Mouse (Mus musculus) limb, embryonic 13.5 days (tissue): ENCODE measurements around the gene B3galt6. TPM values are rescaled to one million over a fixed set of nuclear protein-coding genes. Genes with fewer than 3 reads are reported as not detected.

Experiments
- ATAC-seq: fragments of 200-750 bp; cut with Nextera tagmentation; 2 replicates; pipeline ENCODE4 v1.8.0; 2017; ENCODE audit warnings: low read depth, moderate number of reproducible peaks, moderate TSS enrichment; ENCODE audit not compliant: low FRiP score
- H3K27ac ChIP-seq: fragments of 300-500 bp; sonication (generic); 2 replicates; pipeline ENCODE4 v1.5.1; 2015; ENCODE audit warnings: inconsistent platforms, mild to moderate bottlenecking, moderate library complexity
- H3K27me3 ChIP-seq: fragments of 300-500 bp; sonication (generic); 2 replicates; pipeline ENCODE4 v1.6.1; 2015; ENCODE audit warnings: mild to moderate bottlenecking, inconsistent platforms
- H3K36me3 ChIP-seq: fragments of 300-500 bp; sonication (generic); 2 replicates; pipeline ENCODE4 v1.6.1; 2015; ENCODE audit warnings: inconsistent platforms, mild to moderate bottlenecking, moderate library complexity
- H3K4me1 ChIP-seq: fragments of 300-500 bp; sonication (generic); 2 replicates; pipeline ENCODE4 v1.6.1; 2015; ENCODE audit warnings: inconsistent platforms
- H3K4me2 ChIP-seq: fragments of 300-500 bp; sonication (generic); replicated peaks from 2 replicates; pipeline ENCODE4 v1.6.1; 2015; ENCODE audit warnings: inconsistent platforms, mild to moderate bottlenecking, moderate library complexity
- H3K4me3 ChIP-seq: fragments of 300-500 bp; sonication (generic); 2 replicates; pipeline ENCODE4 v1.5.1; 2015; ENCODE audit warnings: moderate library complexity, mild to moderate bottlenecking, inconsistent platforms
- H3K9ac ChIP-seq: fragments of 300-500 bp; sonication (generic); 2 replicates; pipeline ENCODE4 v1.6.1; 2015; ENCODE audit warnings: mild to moderate bottlenecking, inconsistent platforms
- H3K9me3 ChIP-seq: fragments of 300-500 bp; sonication (generic); 2 replicates; pipeline ENCODE4 v1.6.1; 2016; ENCODE audit warnings: inconsistent platforms
- WGBS: fragments of 180-500 bp; shearing (Covaris S2); methylation state at CpG from one replicate; pipeline ENCODE4 v1.1.7; 2015; 5-methylcytosine and 5-hydroxymethylcytosine counted together
- polyA plus RNA-seq: library from polyadenylated mRNA; unstranded; fragments of >200 nt; fragmentation: Nextera tagmentation; extraction: Ambion mirVana; gene quantifications from 2 replicates; pipeline ENCODE4 v1.2.1, GENCODE M21; 2015

B3galt6 gene
- polyA plus RNA-seq, 1 experiment from 2014 or later, result 17.3 TPM

GRCm38 (mm10) chr4:155983788-155984187, 8.7 kb downstream of the B3galt6 start:
- Histone ChIP-seq H3K4me1 (no peaks in the 10 kb centered on the region), H3K27me3 (peaks cover 7% of the 10 kb centered on the region; the same call in 1 of the 2 replicates), H3K4me2 (no peak overlapping the region), H3K36me3 (no peaks in the 10 kb centered on the region), H3K4me3 (no peak overlapping the region), H3K9ac (no peak overlapping the region; the same call in 1 of the 2 replicates), H3K9me3 (no peaks in the 10 kb centered on the region), H3K27ac (no peak overlapping the region)
- no peak for ATAC-seq
- 17% methylated on average over 2 of the region's 2 CpGs for WGBS

- no peak overlapping the region for H3K4me2 ChIP-seq
- 71% methylated on average over 12 of the region's 12 CpGs for WGBS
- ATAC-seq, result no peak
These were observed 10.9 kb downstream of the B3galt6 start for GRCm38 (mm10) chr4:155981436-155982082.

GRCm38 (mm10) chr4:155973239-155973638, 19.2 kb downstream of the B3galt6 start:
- ATAC-seq, result no peak
- H3K9ac ChIP-seq, result no peak overlapping the region
- WGBS, result 84% methylated on average over 2 of the region's 2 CpGs
- no peaks in the 10 kb centered on the region for H3K27me3 ChIP-seq
- no peaks in the 10 kb centered on the region for H3K4me1 ChIP-seq
- H3K4me3 ChIP-seq, result no peak overlapping the region
- H3K27ac ChIP-seq, result no peak overlapping the region
- H3K36me3 ChIP-seq, result no peaks in the 10 kb centered on the region
- H3K9me3 ChIP-seq, result no peaks in the 10 kb centered on the region
- no peak overlapping the region for H3K4me2 ChIP-seq

More at GRCm38 (mm10) chr4:155981436-155982082, 10.9 kb downstream of the B3galt6 start:
- no peaks in the 10 kb centered on the region for H3K9me3 ChIP-seq
- no peaks in the 10 kb centered on the region for H3K4me1 ChIP-seq
- H3K4me3 ChIP-seq, result no peak overlapping the region
- H3K27ac ChIP-seq, result no peak overlapping the region
- H3K9ac ChIP-seq, result no peak overlapping the region
- H3K36me3 ChIP-seq, result no peaks in the 10 kb centered on the region
- peaks cover 7% of the 10 kb centered on the region; the same call in 1 of the 2 replicates for H3K27me3 ChIP-seq

GRCm38 (mm10) chr4:155972651-155973050, 19.8 kb downstream of the B3galt6 start:
- no peaks in the 10 kb centered on the region for H3K4me1 ChIP-seq
- H3K27me3 ChIP-seq, result no peaks in the 10 kb centered on the region
- no peaks in the 10 kb centered on the region for H3K36me3 ChIP-seq
- H3K27ac ChIP-seq, result no peak overlapping the region
- H3K9me3 ChIP-seq, result no peaks in the 10 kb centered on the region
- H3K9ac ChIP-seq, result 0 out of 2 replicates have a peak overlapping the region, but pooled peaks have one; percentile 13
- no peak overlapping the region for H3K4me2 ChIP-seq
- H3K4me3 ChIP-seq, result no peak overlapping the region
- no peak for ATAC-seq
- WGBS, result 84% methylated on average over 6 of the region's 6 CpGs

GRCm38 (mm10) chr4:155970286-155970685, 22.2 kb downstream of the B3galt6 start:
- Histone ChIP-seq H3K9ac (no peak overlapping the region), H3K4me2 (no peak overlapping the region), H3K9me3 (no peaks in the 10 kb centered on the region), H3K27ac (no peak overlapping the region), H3K36me3 (peaks cover 21% of the 10 kb centered on the region), H3K4me3 (no peak overlapping the region), H3K4me1 (no peaks in the 10 kb centered on the region), H3K27me3 (no peaks in the 10 kb centered on the region)
- ATAC-seq, result no peak
- WGBS, result 75% methylated on average over 5 of the region's 5 CpGs

GRCm38 (mm10) chr4:155969043-155969653, 23.3 kb downstream of the B3galt6 start:
- Histone ChIP-seq H3K27ac (no peak overlapping the region), H3K9me3 (no peaks in the 10 kb centered on the region), H3K27me3 (no peaks in the 10 kb centered on the region), H3K36me3 (peaks cover 31% of the 10 kb centered on the region), H3K9ac (no peak overlapping the region), H3K4me1 (no peaks in the 10 kb centered on the region), H3K4me3 (no peak overlapping the region), H3K4me2 (no peak overlapping the region)
- 82% methylated on average over 13 of the region's 13 CpGs for WGBS
- ATAC-seq, result no peak

- no peaks in the 10 kb centered on the region for H3K9me3 ChIP-seq
- no peak overlapping the region for H3K4me3 ChIP-seq
- ATAC-seq, result no peak
- no peak overlapping the region for H3K4me2 ChIP-seq
- peaks cover 40% of the 10 kb centered on the region for H3K36me3 ChIP-seq
- WGBS, result 88% methylated on average over 11 of the region's 11 CpGs
- H3K9ac ChIP-seq, result no peak overlapping the region
- peaks cover 22% of the 10 kb centered on the region for H3K4me1 ChIP-seq
- no peak overlapping the region for H3K27ac ChIP-seq
- no peaks in the 10 kb centered on the region for H3K27me3 ChIP-seq
These were observed 28.1 kb downstream of the B3galt6 start for GRCm38 (mm10) chr4:155964396-155964795.

- no peak overlapping the region for H3K27ac ChIP-seq
- no peaks in the 10 kb centered on the region for H3K27me3 ChIP-seq
- H3K9me3 ChIP-seq, result no peaks in the 10 kb centered on the region
- WGBS, result 45% methylated on average over 7 of the region's 7 CpGs
- peak overlapping the region; percentile 93 for H3K4me2 ChIP-seq
- peak overlapping the region; percentile 63 for H3K4me3 ChIP-seq
- H3K4me1 ChIP-seq, result peaks cover 22% of the 10 kb centered on the region
- ATAC-seq, result no peak
- peaks cover 48% of the 10 kb centered on the region for H3K36me3 ChIP-seq
- peak overlapping the region; percentile 81 for H3K9ac ChIP-seq
These were observed 29.3 kb downstream of the B3galt6 start for GRCm38 (mm10) chr4:155963106-155963505.

- no peaks in the 10 kb centered on the region for H3K27me3 ChIP-seq
- ATAC-seq, result peak; percentile 73
- peaks cover 54% of the 10 kb centered on the region for H3K36me3 ChIP-seq
- under 1% methylated on average over 27 of the region's 42 CpGs for WGBS
- H3K9me3 ChIP-seq, result no peaks in the 10 kb centered on the region
- peaks cover 22% of the 10 kb centered on the region for H3K4me1 ChIP-seq
- peak within 1 kb of the TSS; percentile 81 for H3K9ac ChIP-seq
- H3K4me3 ChIP-seq, result peak within 1 kb of the TSS; percentile 63
- H3K27ac ChIP-seq, result peak within 1 kb of the TSS; percentile 63; the same call in 1 of the 2 replicates
- peak within 1 kb of the TSS; percentile 93 for H3K4me2 ChIP-seq
These were observed 30.1 kb downstream of the B3galt6 start, which contains the start of gene C1qtnf12 for GRCm38 (mm10) chr4:155962167-155962971. C1qtnf12 (plus strand) TSS chr4:155962318.

- peak; percentile 55; the same call in 1 of the 2 replicates for ATAC-seq
- WGBS, result 5% methylated on average over 5 of the region's 5 CpGs
- H3K36me3 ChIP-seq, result peaks cover 52% of the 10 kb centered on the region
- H3K9me3 ChIP-seq, result no peaks in the 10 kb centered on the region
- H3K4me1 ChIP-seq, result peaks cover 22% of the 10 kb centered on the region
- H3K27me3 ChIP-seq, result no peaks in the 10 kb centered on the region
- no peak overlapping the region for H3K27ac ChIP-seq
- H3K4me2 ChIP-seq, result no peak overlapping the region
- H3K4me3 ChIP-seq, result no peak overlapping the region
- no peak overlapping the region for H3K9ac ChIP-seq
These were observed 33.2 kb downstream of the B3galt6 start for GRCm38 (mm10) chr4:155959275-155959674.

- 94% methylated on average over 6 of the region's 6 CpGs for WGBS
- ATAC-seq, result no peak
- Histone ChIP-seq H3K4me3 (no peak overlapping the region), H3K4me2 (no peak overlapping the region), H3K4me1 (no peaks in the 10 kb centered on the region), H3K9ac (no peak overlapping the region), H3K27ac (no peak overlapping the region), H3K27me3 (no peaks in the 10 kb centered on the region), H3K9me3 (no peaks in the 10 kb centered on the region), H3K36me3 (peaks cover 79% of the 10 kb centered on the region)
These were observed 37.0 kb downstream of the B3galt6 start for GRCm38 (mm10) chr4:155955491-155955890.

GRCm38 (mm10) chr4:155947094-155947493, 45.4 kb downstream of the B3galt6 start:
- Histone ChIP-seq H3K4me1 (peaks cover 19% of the 10 kb centered on the region), H3K27ac (no peak overlapping the region), H3K36me3 (peaks cover 57% of the 10 kb centered on the region), H3K4me2 (no peak overlapping the region), H3K27me3 (no peaks in the 10 kb centered on the region), H3K4me3 (no peak overlapping the region), H3K9ac (no peak overlapping the region), H3K9me3 (no peaks in the 10 kb centered on the region)
- ATAC-seq, result no peak
